Mouse (Mus musculus) stomach, postnatal 0 days (tissue): ENCODE measurements around the gene Astn2.

Experiments
- CTCF ChIP-seq: IDR thresholded peaks from 2 replicates; pipeline ENCODE4 v1.5.1; 2016; ENCODE audit warnings: antibody characterized with exemption, low read depth, mild to moderate bottlenecking, moderate library complexity
- EP300 ChIP-seq: optimal IDR thresholded peaks from 2 replicates; pipeline ENCODE3; 2016; ENCODE audit warnings: antibody characterized with exemption

DNA sequence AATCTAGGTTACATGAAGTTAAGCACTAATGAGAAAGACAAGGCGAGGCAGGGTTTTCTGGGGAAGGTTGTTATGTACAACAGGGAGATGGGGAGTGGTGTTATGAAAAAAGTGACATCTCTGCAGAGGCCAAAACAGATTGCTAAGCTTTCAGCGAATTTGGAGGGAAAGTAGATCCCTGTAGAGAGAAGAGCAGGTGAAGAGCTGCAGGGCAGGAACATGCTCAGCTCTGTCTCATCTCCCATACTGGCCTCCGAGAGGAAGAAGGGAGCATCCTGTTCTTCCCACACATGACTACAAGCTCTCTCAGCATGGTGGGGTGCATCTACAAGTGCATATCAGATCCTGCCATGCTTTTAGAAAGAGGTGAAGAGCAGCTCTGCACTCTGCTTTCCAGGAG, 245.7 kb downstream of the Astn2 start:
- no peak for TF ChIP-seq CTCF
- no peak for TF ChIP-seq EP300
